Mouse (Mus musculus): ENCODE measurements around the gene Kremen1. TPM values are rescaled to one million over a fixed set of nuclear protein-coding genes. Genes with fewer than 3 reads are reported as not detected.

Gene Kremen1
- polyA plus RNA-seq, 1 experiment: 2.1 TPM

DNA sequence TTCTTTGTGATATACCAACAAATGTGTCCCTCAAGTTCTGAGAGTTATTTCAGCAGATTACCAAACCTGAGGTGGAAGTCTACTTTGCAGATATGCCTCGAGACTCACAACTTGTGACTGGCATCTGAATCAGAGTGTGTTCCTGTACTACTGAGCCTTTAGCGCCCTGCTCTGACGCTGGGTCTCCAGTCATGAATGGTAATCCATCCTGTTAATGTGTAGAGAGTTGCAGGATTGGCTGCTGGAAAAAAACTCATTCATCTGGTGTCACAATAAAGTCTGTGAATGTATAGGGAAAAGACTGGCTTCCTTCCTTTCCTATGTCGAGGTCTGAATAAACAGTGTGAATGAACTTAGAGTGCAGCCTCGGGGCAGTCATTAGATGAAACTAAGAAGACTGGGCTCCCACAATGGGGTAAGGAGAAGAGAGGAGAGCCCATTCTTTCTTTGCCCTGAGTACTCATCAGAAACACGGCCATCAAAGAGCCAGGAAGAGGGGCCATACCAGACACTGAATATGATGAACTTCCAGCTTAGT is 41.4 kb downstream of the Kremen1 start:
- TF ChIP-seq CTCF (IDR thresholded peaks at IDR 0.05; ENCODE audit: control insufficient read depth, insufficient read depth, low read length) (no peak), POLR2A (IDR thresholded peaks at IDR 0.05; ENCODE audit: borderline replicate concordance, control insufficient read depth, low read depth, low read length) (no peak)
- Histone ChIP-seq H3K27ac (ENCODE audit: control insufficient read depth, insufficient read depth, low read depth, low read length, poor library complexity) (no peak overlapping the region), H3K4me3 (replicated peaks; ENCODE audit: control insufficient read depth, low read depth, low read length) (no peak overlapping the region), H3K4me1 (ENCODE audit: control insufficient read depth, insufficient read depth, low read length) (no peaks in the 10 kb centered on the region; the same call in none of the 2 replicates)
- 66% methylated on average over 6 of the region's 6 CpGs for whole genome bisulfite sequencing

DNA sequence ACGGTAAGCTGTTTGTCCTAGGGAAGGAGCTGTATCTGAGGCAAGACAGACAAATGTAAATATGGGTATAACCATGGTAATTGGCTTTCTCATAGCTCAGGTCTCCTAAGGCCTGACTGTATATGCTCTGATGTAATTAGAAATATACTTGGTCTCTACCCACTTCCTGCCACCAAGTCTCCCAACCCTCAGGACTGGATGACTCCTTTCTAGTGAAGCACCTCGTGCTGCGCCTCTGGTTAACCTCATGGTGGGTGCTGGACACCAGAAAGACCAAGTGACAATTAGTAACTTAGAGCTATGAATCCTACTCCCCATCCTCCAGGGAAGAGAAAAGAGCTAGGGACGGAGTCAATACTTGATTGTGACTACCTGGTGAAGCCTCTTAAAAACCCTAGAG is 42.0 kb downstream of the Kremen1 start:
- 55% methylated on average over 4 of the region's 4 CpGs for WGBS
- TF ChIP-seq POLR2A (IDR thresholded peaks at IDR 0.05; ENCODE audit: borderline replicate concordance, control insufficient read depth, low read depth, low read length): no peak
- TF ChIP-seq CTCF (IDR thresholded peaks at IDR 0.05; ENCODE audit: control insufficient read depth, insufficient read depth, low read length): no peak
- Histone ChIP-seq H3K27ac (ENCODE audit: control insufficient read depth, insufficient read depth, low read depth, low read length, poor library complexity) (no peak overlapping the region), H3K4me1 (ENCODE audit: control insufficient read depth, insufficient read depth, low read length) (no peaks in the 10 kb centered on the region; the same call in none of the 2 replicates), H3K4me3 (replicated peaks; ENCODE audit: control insufficient read depth, low read depth, low read length) (no peak overlapping the region)

DNA sequence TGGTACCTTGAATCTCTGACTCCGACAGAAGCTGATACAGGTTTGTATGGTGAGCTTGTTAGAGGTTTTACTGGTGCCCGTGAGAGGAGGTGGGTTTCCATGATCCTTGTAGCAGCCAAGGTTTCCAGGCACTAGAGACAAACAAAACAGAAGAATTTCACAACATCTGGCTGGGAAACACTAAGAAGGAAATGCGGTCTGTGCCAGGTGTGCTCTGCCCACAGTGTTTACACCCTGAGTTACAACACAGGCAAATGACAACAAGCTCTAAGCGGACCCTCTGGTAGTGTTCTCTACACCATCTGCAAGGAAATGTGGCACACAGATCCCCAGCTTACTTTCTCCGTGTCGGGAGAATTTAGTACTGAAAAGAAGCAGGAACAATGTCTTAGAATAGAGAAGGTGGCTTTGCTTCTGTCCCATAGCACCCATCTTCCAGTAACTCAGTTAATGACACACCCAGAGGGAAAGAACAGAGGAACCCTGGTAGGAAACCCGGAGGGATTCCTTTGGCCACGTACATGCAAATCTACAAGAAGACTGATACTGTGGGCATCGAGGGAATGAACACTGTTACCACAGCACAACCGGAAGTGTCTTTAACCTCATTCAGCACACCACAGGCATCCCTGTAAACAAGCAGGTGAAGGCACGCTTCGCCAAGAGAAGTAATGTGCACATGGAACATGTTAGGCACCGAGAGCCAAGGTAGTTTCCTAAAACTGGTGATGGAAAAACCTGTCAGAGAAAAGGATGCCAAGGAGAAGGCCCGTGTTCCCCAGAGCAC is 45.8 kb downstream of the Kremen1 start:
- H3K4me1 ChIP-seq (ENCODE audit: control insufficient read depth, insufficient read depth, low read length): no peaks in the 10 kb centered on the region; the same call in 1 of the 2 replicates
- H3K4me3 ChIP-seq (replicated peaks; ENCODE audit: control insufficient read depth, low read depth, low read length): no peak overlapping the region
- TF ChIP-seq CTCF (IDR thresholded peaks at IDR 0.05; ENCODE audit: control insufficient read depth, insufficient read depth, low read length) (no peak), POLR2A (IDR thresholded peaks at IDR 0.05; ENCODE audit: borderline replicate concordance, control insufficient read depth, low read depth, low read length) (no peak)
- 24% methylated on average over 14 of the region's 14 CpGs for WGBS
- H3K27ac ChIP-seq (ENCODE audit: control insufficient read depth, insufficient read depth, low read depth, low read length, poor library complexity): no peak overlapping the region

DNA sequence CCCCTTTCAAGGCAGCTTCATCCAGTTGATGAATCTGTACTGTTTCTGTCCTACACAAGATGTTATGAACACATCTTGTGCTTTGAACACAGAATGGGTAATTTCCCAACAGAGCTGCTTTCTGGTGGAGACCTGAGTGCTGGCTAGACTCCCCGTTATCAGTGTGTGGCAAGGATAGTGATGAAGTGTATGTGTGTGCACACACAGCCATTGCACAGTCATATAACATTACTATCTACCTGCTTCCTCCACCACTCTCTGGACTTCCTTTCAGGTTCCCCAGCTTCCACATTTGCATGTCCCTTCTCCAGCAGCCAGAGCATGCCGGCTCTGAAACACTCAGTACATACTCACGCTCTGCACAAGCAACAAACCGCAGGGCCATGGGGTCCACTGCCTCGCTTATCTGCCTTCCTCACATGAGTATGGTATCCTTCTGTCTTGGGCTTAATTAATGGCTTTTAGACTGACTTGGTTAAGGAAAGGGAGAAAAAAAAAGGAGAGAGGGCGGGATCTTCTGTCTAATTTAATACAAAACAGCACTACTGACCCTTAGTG is 46.8 kb downstream of the Kremen1 start:
- WGBS: 17% methylated on average over 6 of the region's 6 CpGs
- Histone ChIP-seq H3K27ac (ENCODE audit: control insufficient read depth, insufficient read depth, low read depth, low read length, poor library complexity) (no peak overlapping the region), H3K4me3 (replicated peaks; ENCODE audit: control insufficient read depth, low read depth, low read length) (no peak overlapping the region), H3K4me1 (ENCODE audit: control insufficient read depth, insufficient read depth, low read length) (no peaks in the 10 kb centered on the region; the same call in 1 of the 2 replicates)
- no peak for TF ChIP-seq CTCF (IDR thresholded peaks at IDR 0.05; ENCODE audit: control insufficient read depth, insufficient read depth, low read length)
- no peak for TF ChIP-seq POLR2A (IDR thresholded peaks at IDR 0.05; ENCODE audit: borderline replicate concordance, control insufficient read depth, low read depth, low read length)

DNA sequence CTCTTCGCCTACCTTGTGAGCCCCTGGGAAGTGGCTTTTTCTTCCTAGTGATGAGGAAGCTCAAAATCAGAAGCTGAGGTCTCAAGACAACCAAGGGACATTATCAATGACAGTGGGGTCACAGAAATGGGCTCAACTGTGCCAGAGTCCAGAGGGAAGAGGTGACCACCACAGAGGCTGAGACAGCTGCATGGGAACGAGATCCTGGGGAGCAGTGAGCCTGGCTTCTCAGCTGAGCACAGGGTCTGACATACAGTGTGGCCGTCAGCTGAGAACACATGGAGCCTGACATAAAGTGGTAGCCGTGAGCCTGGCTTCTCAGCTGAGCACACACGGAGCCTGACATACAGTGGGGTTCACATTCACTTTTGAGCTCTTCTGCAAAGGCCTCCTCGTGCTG is 58.3 kb downstream of the Kremen1 start:
- Histone ChIP-seq H3K4me1 (ENCODE audit: control insufficient read depth, insufficient read depth, low read length) (no peaks in the 10 kb centered on the region; the same call in 1 of the 2 replicates), H3K27ac (ENCODE audit: control insufficient read depth, insufficient read depth, low read depth, low read length, poor library complexity) (no peak overlapping the region), H3K4me3 (replicated peaks; ENCODE audit: control insufficient read depth, low read depth, low read length) (no peak overlapping the region)
- WGBS: 77% methylated on average over 6 of the region's 6 CpGs
- no peak for TF ChIP-seq POLR2A (IDR thresholded peaks at IDR 0.05; ENCODE audit: borderline replicate concordance, control insufficient read depth, low read depth, low read length)
- no peak for TF ChIP-seq CTCF (IDR thresholded peaks at IDR 0.05; ENCODE audit: control insufficient read depth, insufficient read depth, low read length)

DNA sequence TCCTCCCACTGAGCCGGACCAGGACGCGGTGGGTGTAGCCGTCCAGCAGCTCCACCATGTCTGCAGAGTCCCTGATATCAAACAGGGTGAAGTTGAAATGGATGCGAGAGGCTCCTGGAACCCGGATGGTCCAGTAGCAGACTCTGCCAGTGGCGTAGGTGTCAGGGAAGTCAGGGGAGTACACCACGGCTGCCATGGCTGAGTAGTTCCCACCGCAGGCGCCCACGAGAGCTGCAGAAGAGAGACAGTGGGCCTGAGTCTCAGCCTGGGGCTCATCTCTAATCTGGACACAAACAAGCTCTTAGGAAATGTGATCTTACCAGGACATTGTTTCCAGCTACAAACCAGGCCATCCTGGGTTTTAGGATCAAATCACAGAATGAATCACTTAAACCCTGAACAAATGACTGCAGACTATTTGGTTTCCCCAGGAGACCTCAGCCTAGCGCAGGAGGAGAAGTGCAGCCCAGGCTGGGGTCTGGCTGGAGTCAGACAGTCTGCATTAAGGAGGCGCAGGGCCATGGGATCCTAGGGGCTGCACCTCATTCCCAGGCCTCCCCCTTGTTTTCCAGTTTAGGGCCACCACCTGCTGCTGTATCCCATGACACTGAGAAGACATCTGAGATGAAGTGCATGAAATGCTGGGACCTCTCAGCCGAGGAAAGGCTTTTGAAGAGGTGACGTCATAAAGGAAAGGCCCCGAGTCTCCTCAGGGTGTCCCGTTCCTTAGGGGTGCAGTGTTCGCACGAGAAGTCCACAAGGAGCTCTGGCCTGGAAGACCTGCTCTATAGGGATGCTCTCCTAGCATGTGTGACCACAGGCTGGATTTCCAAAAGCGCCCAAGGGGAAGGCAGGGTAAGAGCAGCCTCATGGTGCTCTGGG is 59.3 kb downstream of the Kremen1 start:
- Histone ChIP-seq H3K27ac (ENCODE audit: control insufficient read depth, insufficient read depth, low read depth, low read length, poor library complexity) (no peak overlapping the region), H3K4me3 (replicated peaks; ENCODE audit: control insufficient read depth, low read depth, low read length) (no peak overlapping the region), H3K4me1 (ENCODE audit: control insufficient read depth, insufficient read depth, low read length) (no peaks in the 10 kb centered on the region)
- TF ChIP-seq POLR2A (IDR thresholded peaks at IDR 0.05; ENCODE audit: borderline replicate concordance, control insufficient read depth, low read depth, low read length): no peak
- TF ChIP-seq CTCF (IDR thresholded peaks at IDR 0.05; ENCODE audit: control insufficient read depth, insufficient read depth, low read length): no peak
- 87% methylated on average over 20 of the region's 20 CpGs for WGBS

DNA sequence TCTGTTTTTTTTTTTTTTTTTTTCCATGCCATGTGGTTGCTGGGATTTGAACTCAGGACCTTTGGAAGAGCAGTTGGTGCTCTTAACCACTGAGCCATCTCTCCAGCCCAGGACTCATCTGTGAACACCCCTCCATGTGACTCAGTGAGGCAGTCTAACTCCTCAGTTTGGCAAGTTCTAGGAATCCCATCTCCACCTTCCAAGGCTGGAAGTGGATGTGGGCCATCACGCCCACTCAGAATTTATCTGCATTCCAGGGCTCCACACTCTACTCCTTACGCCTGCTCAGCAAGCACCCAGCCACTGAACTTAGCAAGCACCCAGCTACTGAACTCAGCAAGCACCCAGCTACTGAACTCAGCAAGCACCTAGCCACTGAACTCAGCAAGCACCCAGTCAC is 61.5 kb downstream of the Kremen1 start:
- no peak for TF ChIP-seq POLR2A (IDR thresholded peaks at IDR 0.05; ENCODE audit: borderline replicate concordance, control insufficient read depth, low read depth, low read length)
- no peak for TF ChIP-seq CTCF (IDR thresholded peaks at IDR 0.05; ENCODE audit: control insufficient read depth, insufficient read depth, low read length)
- Histone ChIP-seq H3K27ac (ENCODE audit: control insufficient read depth, insufficient read depth, low read depth, low read length, poor library complexity) (no peak overlapping the region), H3K4me1 (ENCODE audit: control insufficient read depth, insufficient read depth, low read length) (no peaks in the 10 kb centered on the region), H3K4me3 (replicated peaks; ENCODE audit: control insufficient read depth, low read depth, low read length) (no peak overlapping the region)
- whole genome bisulfite sequencing: 78% methylated on average over 2 of the region's 2 CpGs

DNA sequence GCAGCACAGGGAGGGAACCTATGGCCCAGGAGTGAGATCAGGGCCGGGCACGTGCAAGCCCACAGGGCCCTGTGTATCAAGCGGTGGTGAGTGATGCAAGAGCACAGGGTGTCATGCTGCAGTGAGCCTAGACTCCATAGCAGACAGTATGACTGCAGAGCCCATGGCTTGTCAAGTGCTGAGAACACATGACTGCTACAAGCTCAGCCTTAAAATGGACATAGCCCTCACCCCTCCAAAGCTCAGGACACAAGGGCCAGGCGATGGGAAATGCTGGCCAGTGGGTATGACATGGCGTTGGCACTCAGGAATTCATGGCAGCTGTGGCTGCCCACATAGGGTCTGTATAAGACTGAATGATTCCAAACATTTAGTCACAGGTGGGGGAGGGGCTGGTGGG is 64.3 kb downstream of the Kremen1 start:
- TF ChIP-seq CTCF (IDR thresholded peaks at IDR 0.05; ENCODE audit: control insufficient read depth, insufficient read depth, low read length) (no peak), POLR2A (IDR thresholded peaks at IDR 0.05; ENCODE audit: borderline replicate concordance, control insufficient read depth, low read depth, low read length) (no peak)
- H3K27ac ChIP-seq (ENCODE audit: control insufficient read depth, insufficient read depth, low read depth, low read length, poor library complexity): no peak overlapping the region
- H3K4me3 ChIP-seq (replicated peaks; ENCODE audit: control insufficient read depth, low read depth, low read length): no peak overlapping the region
- 73% methylated on average over 5 of the region's 5 CpGs for WGBS
- no peaks in the 10 kb centered on the region for H3K4me1 ChIP-seq (ENCODE audit: control insufficient read depth, insufficient read depth, low read length)

All from bone marrow, adult 2 months (tissue).